8 mouse cellular contexts compared by ENCODE assay signal in genomic region chr4:136742677-136743076, GRCm38 (mm10).
DNase-seq lines count a peak whose midpoint lies in the region; ATAC-seq lines count a peak whose summit lies in the region.
"Had no signal": no experiment of that assay in that cellular context is flagged by ENCODE, and none has a peak within 500 bp of the region (broad histone marks: within the 10 kb centered on the region; RNA-seq: fewer than 3 reads in every experiment).

No protein-coding gene starts in this region.

- peak; percentile 80 for DNase-seq in adrenal gland, adult 2 months
- peak; percentile 34 for DNase-seq in cerebellum, adult 9-10 months
- peak; percentile 90 for DNase-seq in kidney, adult 9 months
- DNase-seq in midbrain, embryonic 11.5 days (ENCODE audit: low spot score, missing footprints) = no peak
- no peak for DNase-seq in layer of hippocampus, adult 9-11 months
- no peak for DNase-seq in frontal cortex, postnatal 14 days (ENCODE audit: low spot score in 2 of 2)
- DNase-seq: liver, embryonic 13.5 days had no signal

- H3K4me3 ChIP-seq in heart, embryonic 13.5 days = no peak overlapping the region
- no peak overlapping the region for H3K4me3 ChIP-seq in midbrain, embryonic 11.5 days (ENCODE audit: low read depth, low read length)
- H3K4me3 ChIP-seq: liver, embryonic 13.5 days had no signal

- 0 out of 2 replicates have a peak overlapping the region, but pooled peaks have one; percentile 34 for H3K27ac ChIP-seq in heart, embryonic 13.5 days (replicated peaks)
- peak overlapping the region; percentile 57 for H3K27ac ChIP-seq in midbrain, embryonic 11.5 days (ENCODE audit: low read depth, low read length)
- H3K27ac ChIP-seq: liver, embryonic 13.5 days had no signal

- WGBS in heart, embryonic 13.5 days = 15% methylated on average over 5 of the region's 5 CpGs
- WGBS in midbrain, embryonic 11.5 days = 10% methylated on average over 5 of the region's 5 CpGs

- peaks cover 47% of the 10 kb centered on the region for H3K27me3 ChIP-seq in heart, embryonic 13.5 days (replicated peaks)
- H3K27me3 ChIP-seq in midbrain, embryonic 11.5 days (ENCODE audit: control insufficient read depth, insufficient read depth, low read length) = no peaks in the 10 kb centered on the region
- H3K27me3 ChIP-seq: liver, embryonic 13.5 days had no signal

- ATAC-seq in heart, embryonic 13.5 days (ENCODE audit: extremely low read depth, insufficient number of reproducible peaks, low FRiP score, low TSS enrichment) = peak; percentile 25; the same call in 1 of the 2 replicates
- peak; percentile 45; the same call in 1 of the 2 replicates for ATAC-seq in midbrain, embryonic 11.5 days (ENCODE audit: low FRiP score)

- H3K4me2 ChIP-seq in heart, embryonic 13.5 days = no peak overlapping the region
- no peak overlapping the region for H3K4me2 ChIP-seq in midbrain, embryonic 11.5 days
- H3K4me2 ChIP-seq: liver, embryonic 13.5 days had no signal

- H3K9ac ChIP-seq in heart, embryonic 13.5 days = peak overlapping the region; percentile 33; the same call in 1 of the 2 replicates
- peak overlapping the region; percentile 44 for H3K9ac ChIP-seq in midbrain, embryonic 11.5 days (ENCODE audit: low read length)
- H3K9ac ChIP-seq: liver, embryonic 13.5 days had no signal

- no peaks in the 10 kb centered on the region for H3K36me3 ChIP-seq in heart, embryonic 13.5 days
- no peaks in the 10 kb centered on the region for H3K36me3 ChIP-seq in midbrain, embryonic 11.5 days (ENCODE audit: control insufficient read depth, insufficient read depth, low read length)
- H3K36me3 ChIP-seq: liver, embryonic 13.5 days had no signal

- no peaks in the 10 kb centered on the region for H3K9me3 ChIP-seq in heart, embryonic 13.5 days
- H3K9me3 ChIP-seq in midbrain, embryonic 11.5 days (ENCODE audit: control insufficient read depth, low read length) = no peaks in the 10 kb centered on the region
- H3K9me3 ChIP-seq: liver, embryonic 13.5 days had no signal

- peaks cover 46% of the 10 kb centered on the region for H3K4me1 ChIP-seq in heart, embryonic 13.5 days
- H3K4me1 ChIP-seq in midbrain, embryonic 11.5 days (ENCODE audit: control insufficient read depth, insufficient read depth, low read length) = peaks cover 65% of the 10 kb centered on the region

Comparison
In these comparisons a context has a peak if more than half of its experiments do, and no peak if none do; other contexts are left out.
1. DNase-seq: peak in adrenal gland, adult 2 months (single experiment), cerebellum, adult 9-10 months (single experiment) and kidney, adult 9 months (single experiment); none in midbrain, embryonic 11.5 days (single experiment), layer of hippocampus, adult 9-11 months (single experiment) and frontal cortex, postnatal 14 days (0 of 2).